Mouse (Mus musculus): ENCODE measurements around the gene Map3k12.

Gene Map3k12

DNA sequence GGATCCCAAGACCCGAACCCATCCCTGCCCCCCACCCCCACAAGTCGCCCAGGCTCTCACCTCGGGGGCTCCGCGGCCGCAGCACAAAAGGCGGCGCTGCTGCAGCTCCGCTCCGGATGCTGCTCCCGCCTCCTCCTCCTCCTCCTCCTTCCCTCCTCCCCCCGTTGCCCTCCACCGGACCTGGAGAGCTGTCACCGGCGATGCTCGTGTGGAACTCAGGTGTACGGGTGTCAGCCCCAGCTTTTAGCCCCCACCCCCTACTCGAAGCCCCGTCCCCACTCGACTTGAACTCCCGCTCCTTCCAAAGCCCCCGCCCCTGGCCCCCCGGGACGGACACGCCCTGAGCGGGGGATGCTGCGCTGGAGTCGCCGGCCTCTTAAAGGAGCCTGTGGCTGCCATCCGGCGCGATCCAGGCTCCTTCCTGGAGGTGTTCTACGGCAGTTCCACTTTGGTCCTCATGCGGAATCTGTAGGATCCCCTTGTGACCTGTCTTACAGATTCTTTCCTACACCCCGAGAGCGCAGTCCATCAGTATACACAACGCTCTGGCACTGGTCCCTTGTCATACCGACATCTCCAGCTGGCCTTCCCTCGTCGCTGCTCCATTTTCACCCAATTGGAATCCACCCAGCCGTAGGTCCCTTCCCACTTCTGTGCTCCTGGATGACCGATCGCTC, at the start of gene Map3k12:
Gene Map3k12, minus strand, starts transcription at position 337 of the 677 bp plus-strand sequence.
- peak; percentile 41 to 47 for DNase-seq (ENCODE audit: low spot score in 2 of 2)

- no peak for DNase-seq (ENCODE audit: low spot score in 2 of 2)
These were observed 46.8 kb upstream of the Map3k12 start for GRCm38 (mm10) chr15:102563681-102564080.

GRCm38 (mm10) chr15:102563061-102563460, 46.2 kb upstream of the Map3k12 start:
- DNase-seq (ENCODE audit: low spot score in 2 of 2): no peak

DNA sequence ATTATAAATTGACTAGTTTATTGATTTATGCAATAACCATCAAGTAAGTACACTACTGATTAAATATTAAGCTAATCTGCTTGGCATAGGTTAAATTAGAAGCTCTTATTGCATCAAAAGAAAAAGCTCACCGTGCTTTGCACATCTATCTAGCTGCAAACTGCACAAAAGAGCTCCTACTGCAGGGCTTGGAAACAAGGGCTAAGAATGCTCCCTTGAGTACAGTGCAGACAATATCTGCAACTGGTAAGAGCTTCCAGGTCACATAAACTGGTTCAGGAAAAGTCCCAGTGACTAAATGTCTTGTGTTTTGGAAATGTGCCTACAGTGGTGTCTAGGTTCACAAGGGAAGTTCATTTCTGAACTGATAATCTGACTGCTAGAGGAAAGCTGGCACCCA, 45.6 kb upstream of the Map3k12 start:
- no peak for DNase-seq (ENCODE audit: low spot score in 2 of 2)

DNA sequence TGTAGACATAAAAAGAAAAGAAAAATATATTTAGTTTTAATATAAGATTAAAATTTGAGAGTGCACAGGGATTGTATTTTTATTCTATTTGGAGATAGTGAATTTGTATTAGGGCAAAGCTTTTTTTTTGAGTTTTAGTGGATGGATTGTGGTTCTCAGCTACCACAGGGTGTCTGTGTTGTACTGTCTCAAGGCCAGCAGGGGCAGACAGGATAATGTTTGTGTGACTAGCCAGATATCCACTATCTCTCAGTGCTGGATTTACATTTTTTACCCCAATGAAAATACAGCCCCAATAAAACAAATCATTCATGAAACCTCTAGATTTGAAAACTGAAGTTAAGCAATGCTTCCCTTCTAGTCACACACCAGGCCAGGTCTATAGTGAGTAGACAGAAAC, 40.7 kb upstream of the Map3k12 start:
- DNase-seq (ENCODE audit: low spot score in 2 of 2): no peak

- no peak for DNase-seq (ENCODE audit: low spot score in 2 of 2)
These were observed 38.7 kb upstream of the Map3k12 start for GRCm38 (mm10) chr15:102555581-102555980.

GRCm38 (mm10) chr15:102552599-102552998, 35.7 kb upstream of the Map3k12 start:
- no peak for DNase-seq (ENCODE audit: low spot score in 2 of 2)

DNA sequence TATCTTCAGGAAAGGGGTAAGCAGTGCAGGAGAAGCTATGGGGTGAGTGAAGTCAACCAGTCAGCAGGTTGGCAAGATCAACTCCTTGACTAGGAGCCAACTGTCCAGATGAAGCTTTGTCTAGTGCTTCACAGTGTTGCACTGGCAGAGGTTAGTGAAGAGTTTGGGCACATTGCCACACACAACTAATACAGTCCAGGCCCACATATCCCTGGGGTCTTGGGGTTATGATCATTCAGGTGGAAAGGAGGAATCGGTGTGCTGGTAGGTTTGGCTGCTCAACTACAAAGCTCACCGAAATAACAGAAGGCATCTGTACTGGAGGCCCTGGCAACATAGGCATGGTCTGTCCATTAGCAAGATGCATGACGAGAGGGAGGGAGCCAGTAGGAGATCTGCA, 30.6 kb upstream of the Map3k12 start:
- no peak for DNase-seq (ENCODE audit: low spot score in 2 of 2)

- no peak for DNase-seq (ENCODE audit: low spot score in 2 of 2)
These were observed 30.0 kb upstream of the Map3k12 start for GRCm38 (mm10) chr15:102546677-102547427.

DNA sequence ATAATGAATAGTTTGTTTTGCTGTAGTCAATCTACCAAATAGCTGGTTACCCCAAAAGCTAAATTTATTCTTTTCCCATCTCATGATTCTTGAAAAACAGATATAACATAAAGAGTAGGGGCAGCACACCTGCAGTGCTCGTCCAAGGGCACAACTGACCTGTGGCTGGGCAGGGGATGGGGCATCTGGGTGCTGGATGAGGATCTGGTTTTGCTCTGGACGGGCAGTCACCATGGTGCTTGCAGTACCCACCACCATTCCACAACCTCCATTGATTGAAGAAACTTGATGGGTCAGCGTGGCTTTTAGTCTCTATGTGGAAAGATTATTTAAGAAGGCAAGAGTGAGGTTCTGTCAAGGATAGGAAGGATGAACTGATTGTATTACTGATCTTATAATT, 29.4 kb upstream of the Map3k12 start:
- DNase-seq (ENCODE audit: low spot score in 2 of 2): no peak

- no peak for DNase-seq (ENCODE audit: low spot score in 2 of 2)
These were observed 27.9 kb upstream of the Map3k12 start for GRCm38 (mm10) chr15:102544801-102545200.

GRCm38 (mm10) chr15:102533926-102534325, 17.1 kb upstream of the Map3k12 start:
- DNase-seq (ENCODE audit: low spot score in 2 of 2): no peak

DNA sequence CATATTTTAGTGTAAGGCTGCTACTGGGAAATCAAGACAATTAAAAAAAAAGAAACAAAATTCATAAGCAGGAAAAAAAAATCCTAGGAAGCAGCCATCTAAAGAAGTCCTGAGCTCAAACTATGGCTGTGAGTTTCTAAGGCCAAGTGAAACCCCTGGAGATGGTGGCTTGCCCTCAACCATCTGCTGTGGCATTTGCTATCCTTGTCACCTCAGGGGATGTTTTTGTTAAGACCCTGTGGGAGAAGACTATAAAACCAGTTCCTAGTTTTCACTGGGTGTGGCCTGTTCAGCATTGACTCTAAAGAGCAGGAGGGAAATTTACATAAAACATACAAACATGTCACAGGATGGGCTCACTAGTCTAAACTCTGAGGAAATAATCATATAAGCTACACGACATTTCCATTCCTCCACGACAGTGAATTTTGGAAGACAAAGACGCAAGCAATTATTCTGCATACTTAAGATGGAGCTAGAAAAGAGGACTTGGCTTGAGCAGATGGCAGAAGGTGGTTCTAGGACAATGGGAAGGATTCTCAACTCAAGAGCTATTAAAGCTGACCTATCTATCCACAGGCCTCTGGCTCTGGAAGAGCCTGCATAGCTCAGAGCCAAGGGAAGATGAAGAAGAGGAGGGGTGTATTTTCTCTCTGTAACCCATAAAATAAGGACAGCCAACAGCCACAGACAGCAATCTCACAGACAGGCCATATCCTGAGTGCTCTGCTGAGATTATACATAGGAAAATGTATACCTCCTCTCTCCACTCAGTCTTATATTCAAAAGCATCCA, 15.4 kb upstream of the Map3k12 start:
- no peak for DNase-seq (ENCODE audit: low spot score in 2 of 2)

DNA sequence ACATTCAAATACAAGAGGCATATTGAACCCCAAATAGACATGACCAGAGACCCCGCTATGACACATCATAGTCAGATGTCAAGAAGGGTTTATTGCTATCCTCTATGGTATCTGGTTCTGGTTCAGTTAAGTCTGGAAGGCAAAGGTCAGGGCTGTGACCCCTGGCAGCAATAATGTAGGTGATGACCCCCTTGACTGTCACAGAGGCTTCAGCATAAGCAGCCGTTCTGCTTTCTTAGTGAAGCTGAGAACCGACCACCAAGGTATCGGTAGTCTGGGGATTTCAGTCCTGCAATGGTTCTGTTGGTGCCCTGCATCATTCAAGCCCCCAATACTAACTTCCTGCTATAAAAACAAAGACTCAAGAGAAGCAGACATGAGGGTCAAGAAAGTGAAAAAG, 14.7 kb upstream of the Map3k12 start:
- DNase-seq (ENCODE audit: low spot score in 2 of 2): no peak

GRCm38 (mm10) chr15:102530566-102530965, 13.7 kb upstream of the Map3k12 start:
- no peak for DNase-seq (ENCODE audit: low spot score in 2 of 2)

DNA sequence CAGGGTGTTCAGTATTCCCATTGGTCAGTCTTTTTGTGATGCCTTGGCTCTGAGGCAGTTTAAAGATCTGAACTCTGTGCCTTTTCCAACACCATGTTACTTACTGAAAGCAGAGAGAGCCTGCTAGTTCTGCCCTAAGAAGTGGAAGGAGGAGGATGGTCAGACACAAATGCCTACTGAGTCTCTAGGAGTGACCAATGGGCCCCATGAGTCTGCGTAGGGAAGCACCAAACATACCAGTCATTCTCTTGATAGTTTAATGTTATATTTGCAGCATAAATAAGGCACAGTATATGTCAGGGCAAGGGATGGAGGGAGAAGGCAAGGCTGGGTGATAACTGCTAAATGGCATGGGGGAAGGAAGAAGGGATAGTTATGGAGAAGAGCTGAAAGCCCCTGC, 11.5 kb upstream of the Map3k12 start:
- no peak for DNase-seq (ENCODE audit: low spot score in 2 of 2)

DNA sequence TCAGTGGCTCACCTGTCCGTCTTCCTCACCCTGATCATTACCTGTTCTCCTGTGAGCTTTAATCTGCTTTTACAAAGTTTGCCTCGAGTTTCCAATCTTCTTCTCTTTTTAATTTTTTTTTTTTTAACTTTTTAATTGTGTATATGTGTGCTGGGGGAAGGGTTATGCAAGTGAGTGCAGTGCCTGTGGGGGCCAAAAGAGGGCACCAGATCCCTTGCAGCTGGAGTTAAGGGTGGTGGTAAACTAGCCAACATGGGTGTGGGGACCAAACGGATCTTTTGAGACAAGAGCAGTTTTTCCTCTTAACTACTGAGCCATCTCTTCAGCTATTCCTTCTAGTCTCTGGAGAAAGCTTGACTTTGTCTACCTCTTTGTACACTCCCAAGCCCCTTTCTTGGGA, 11.1 kb upstream of the Map3k12 start:
- DNase-seq (ENCODE audit: low spot score in 2 of 2): no peak

GRCm38 (mm10) chr15:102526111-102527002, 9.5 kb upstream of the Map3k12 start:
- no peak for DNase-seq (ENCODE audit: low spot score in 2 of 2)

DNA sequence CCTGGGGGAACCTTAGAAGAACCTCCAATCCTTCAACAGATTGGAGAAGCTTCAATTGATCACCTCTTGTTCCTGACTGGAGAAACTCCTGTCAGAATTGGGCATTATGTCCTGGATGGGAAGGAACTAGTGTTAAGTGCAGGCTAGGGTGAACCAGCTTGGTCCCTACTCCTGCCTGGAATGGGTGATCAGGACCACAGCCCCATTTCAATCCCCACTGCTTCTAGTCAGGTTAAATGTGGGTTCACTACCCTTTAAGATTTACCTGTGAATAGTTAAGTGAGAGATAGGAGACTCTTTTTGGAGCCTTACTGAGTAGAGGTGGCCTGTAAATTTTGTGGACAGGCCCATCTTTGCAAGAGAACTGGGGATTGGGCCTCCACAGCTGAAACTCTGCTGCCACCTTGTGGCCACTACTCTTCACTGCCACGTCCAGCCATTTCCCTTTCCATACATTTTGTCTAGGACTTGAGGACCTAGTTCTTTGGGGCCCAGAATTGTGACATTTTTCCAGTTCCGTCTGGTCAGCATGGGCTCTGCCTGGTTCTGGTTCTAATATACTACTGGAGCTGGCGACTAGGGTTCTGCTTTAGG, 8.1 kb upstream of the Map3k12 start, which contains the start of gene Npff:
Gene Npff, minus strand, starts transcription at position 51 of the 594 bp plus-strand sequence.
- peak; percentile 55 to 61 for DNase-seq (ENCODE audit: low spot score in 2 of 2)

DNA sequence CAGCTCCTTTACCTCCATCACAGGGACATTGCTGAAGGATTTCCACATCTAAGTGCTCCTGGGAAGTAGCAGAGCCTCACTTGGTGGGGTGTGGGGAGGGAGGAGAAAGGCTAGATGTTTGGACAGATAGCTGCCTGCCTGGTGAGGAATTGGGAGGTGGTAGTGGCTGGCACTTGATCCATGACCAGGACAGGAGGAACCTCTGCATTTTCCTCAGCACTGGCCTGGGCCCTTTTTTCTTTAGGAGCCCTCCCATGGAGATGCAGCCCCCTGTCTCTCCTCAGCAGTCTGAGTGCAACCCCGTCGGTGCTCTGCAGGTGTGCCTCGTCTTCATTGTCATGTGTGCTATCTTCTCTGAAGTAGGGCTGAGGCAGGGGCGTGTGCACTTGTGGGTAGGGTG, 4.6 kb upstream of the Map3k12 start:
- DNase-seq (ENCODE audit: low spot score in 2 of 2): no peak

DNA sequence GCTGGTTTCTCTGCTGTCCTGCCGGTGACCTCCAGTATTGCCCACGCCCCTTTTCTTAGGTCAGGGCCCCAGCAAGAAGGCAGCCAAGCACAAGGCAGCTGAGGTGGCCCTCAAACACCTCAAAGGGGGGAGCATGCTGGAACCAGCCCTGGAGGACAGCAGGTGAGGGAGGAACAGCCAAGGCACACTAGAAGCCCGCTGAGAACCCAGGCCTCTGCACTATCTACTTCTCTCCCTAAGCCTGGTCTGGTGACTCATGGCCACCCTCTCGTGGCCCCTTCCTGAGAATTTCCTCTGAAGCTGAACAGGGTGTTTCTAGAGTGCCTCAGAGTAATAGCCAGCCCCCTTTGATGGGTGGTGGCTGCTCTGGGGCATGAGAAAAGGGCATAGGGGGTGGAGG, 3.6 kb upstream of the Map3k12 start:
- no peak for DNase-seq (ENCODE audit: low spot score in 2 of 2)
